Mouse (Mus musculus) midbrain, embryonic 10.5 days (tissue): ENCODE results near the gene Itih5. TPM values are rescaled to one million over a fixed set of nuclear protein-coding genes. Genes with fewer than 3 reads are reported as not detected.

Experiments used
- DNase-seq: peaks from one replicate; pipeline ENCODE4 v3.0.0-alpha.2; 2017; ENCODE audit warnings: low spot score
- H3K27ac ChIP-seq: fragments of 300-500 bp; sonication (generic); replicated peaks from 2 replicates; pipeline ENCODE4 v1.5.1; 2016; ENCODE audit warnings: mild to moderate bottlenecking
- H3K27me3 ChIP-seq: fragments of 300-500 bp; sonication (generic); 2 replicates; pipeline ENCODE4 v1.6.1; 2016; ENCODE audit warnings: low read depth, mild to moderate bottlenecking; ENCODE audit not compliant: poor library complexity, severe bottlenecking
- H3K36me3 ChIP-seq: fragments of 300-500 bp; sonication (generic); 2 replicates; pipeline ENCODE4 v1.6.1; 2016; ENCODE audit warnings: mild to moderate bottlenecking, moderate library complexity
- H3K4me1 ChIP-seq: fragments of 300-500 bp; sonication (generic); 2 replicates; pipeline ENCODE4 v1.6.1; 2016
- H3K4me3 ChIP-seq: fragments of 300-500 bp; sonication (generic); 2 replicates; pipeline ENCODE4 v1.5.1; 2016; ENCODE audit warnings: mild to moderate bottlenecking, moderate library complexity
- H3K9me3 ChIP-seq: fragments of 300-500 bp; sonication (generic); replicated peaks from 2 replicates; pipeline ENCODE4 v1.6.1; 2016; ENCODE audit warnings: mild to moderate bottlenecking
- WGBS: fragments of 180-500 bp; shearing (Covaris S2); methylation state at CpG from one replicate; pipeline ENCODE4 v1.1.7; 2016; 5-methylcytosine and 5-hydroxymethylcytosine counted together
- polyA plus RNA-seq: library from polyadenylated mRNA; unstranded; fragments of >200 nt; fragmentation: Nextera tagmentation; extraction: Ambion mirVana; gene quantifications from 2 replicates; pipeline ENCODE4 v1.2.1, GENCODE M21; 2016

Itih5 gene
- polyA plus RNA-seq, 1 experiment from 2014 or later = 6.3 TPM

DNA sequence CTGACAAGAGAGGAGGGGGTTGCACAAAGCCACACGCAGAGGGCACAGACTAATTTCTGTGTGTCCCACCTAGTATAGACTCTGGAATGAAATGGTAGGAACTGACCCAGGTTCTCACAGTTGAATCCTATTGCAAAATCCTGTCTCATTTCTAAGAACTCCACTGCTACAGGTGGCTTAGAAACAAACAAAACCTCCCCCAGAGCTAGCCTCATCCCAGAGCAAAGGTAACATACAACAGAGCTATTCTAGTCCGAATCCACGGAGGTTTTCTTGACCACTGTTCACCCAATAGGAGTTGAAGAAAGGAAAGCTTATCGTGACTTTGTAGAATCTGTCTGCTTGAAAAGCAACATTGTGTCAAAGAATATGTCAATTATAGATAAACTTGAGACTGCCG is 130.3 kb downstream of the Itih5 start:
- no peak for DNase-seq
- WGBS = 33% methylated on average over 5 of the region's 5 CpGs
- H3K36me3 ChIP-seq = no peaks in the 10 kb centered on the region
- H3K9me3 ChIP-seq = no peaks in the 10 kb centered on the region
- H3K27me3 ChIP-seq = peaks cover 86% of the 10 kb centered on the region
- no peak overlapping the region for H3K4me3 ChIP-seq
- peaks cover 41% of the 10 kb centered on the region for H3K4me1 ChIP-seq
- H3K27ac ChIP-seq = no peak overlapping the region

- H3K27ac ChIP-seq = peak overlapping the region; percentile 46; the same call in 1 of the 2 replicates
- peak; percentile 82 for DNase-seq
- H3K9me3 ChIP-seq = no peaks in the 10 kb centered on the region
- WGBS = 2% methylated on average over 10 of the region's 10 CpGs
- peaks cover 83% of the 10 kb centered on the region for H3K27me3 ChIP-seq
- H3K4me1 ChIP-seq = peaks cover 41% of the 10 kb centered on the region
- no peaks in the 10 kb centered on the region for H3K36me3 ChIP-seq
- no peak overlapping the region for H3K4me3 ChIP-seq
Measured at GRCm38 (mm10) chr2:10284636-10285270, 131.4 kb downstream of the Itih5 start.

DNA sequence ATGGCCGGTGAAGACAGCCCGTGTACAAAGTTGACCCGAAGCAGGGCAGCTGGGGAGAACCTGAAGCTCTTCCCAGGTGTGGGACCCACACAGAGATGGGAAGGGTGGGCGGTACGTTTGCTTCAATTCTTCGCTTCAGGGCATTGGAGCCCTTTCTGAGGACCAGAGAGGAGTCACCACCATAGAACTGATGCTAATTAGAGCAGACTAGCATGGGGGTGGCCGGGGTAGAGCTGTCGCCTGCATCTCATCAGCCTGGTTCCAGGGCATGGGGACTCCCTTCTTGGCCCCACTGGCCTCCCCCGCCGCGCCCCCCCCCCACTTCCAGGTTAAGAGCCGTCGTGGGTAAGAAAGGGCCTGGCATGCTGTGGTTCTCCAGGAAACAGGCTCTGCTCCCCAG is 132.6 kb downstream of the Itih5 start:
- H3K27ac ChIP-seq = no peak overlapping the region
- H3K4me3 ChIP-seq = no peak overlapping the region
- H3K36me3 ChIP-seq = no peaks in the 10 kb centered on the region
- H3K4me1 ChIP-seq = peaks cover 44% of the 10 kb centered on the region
- 19% methylated on average over 13 of the region's 13 CpGs for WGBS
- DNase-seq = no peak
- no peaks in the 10 kb centered on the region for H3K9me3 ChIP-seq
- peaks cover 76% of the 10 kb centered on the region for H3K27me3 ChIP-seq

- Histone ChIP-seq H3K36me3 (no peaks in the 10 kb centered on the region), H3K4me1 (peaks cover 36% of the 10 kb centered on the region), H3K27ac (no peak overlapping the region), H3K27me3 (peaks cover 63% of the 10 kb centered on the region), H3K9me3 (no peaks in the 10 kb centered on the region), H3K4me3 (no peak overlapping the region)
- 22% methylated on average over 12 of the region's 12 CpGs for WGBS
- DNase-seq = peak; percentile 56
Measured at GRCm38 (mm10) chr2:10288142-10288831, 134.9 kb downstream of the Itih5 start.

DNA sequence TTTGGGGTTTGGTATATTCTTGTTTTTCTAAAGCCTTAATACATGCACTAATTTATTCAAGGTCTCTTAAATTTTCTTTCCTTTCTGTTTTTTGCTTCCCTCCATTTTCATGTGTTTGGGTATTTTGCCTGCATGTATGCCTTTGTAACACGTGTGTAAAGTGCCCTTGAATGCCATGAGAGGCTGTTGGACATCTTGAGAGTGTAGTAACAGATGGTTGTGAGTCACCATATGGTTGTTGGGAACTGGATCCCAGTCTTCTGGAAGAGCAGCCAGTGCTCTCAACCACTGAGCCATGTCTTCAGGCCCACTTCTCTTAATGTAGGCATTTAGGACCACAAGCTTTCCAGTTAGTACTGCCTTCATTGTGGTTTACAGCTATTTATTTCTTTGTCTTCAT is 135.5 kb downstream of the Itih5 start:
- 0% methylated on average over 1 of the region's 1 CpGs for WGBS
- H3K27me3 ChIP-seq = peaks cover 57% of the 10 kb centered on the region
- H3K9me3 ChIP-seq = no peaks in the 10 kb centered on the region
- H3K4me3 ChIP-seq = no peak overlapping the region
- DNase-seq = no peak
- no peak overlapping the region for H3K27ac ChIP-seq
- peaks cover 30% of the 10 kb centered on the region for H3K4me1 ChIP-seq
- no peaks in the 10 kb centered on the region for H3K36me3 ChIP-seq

DNA sequence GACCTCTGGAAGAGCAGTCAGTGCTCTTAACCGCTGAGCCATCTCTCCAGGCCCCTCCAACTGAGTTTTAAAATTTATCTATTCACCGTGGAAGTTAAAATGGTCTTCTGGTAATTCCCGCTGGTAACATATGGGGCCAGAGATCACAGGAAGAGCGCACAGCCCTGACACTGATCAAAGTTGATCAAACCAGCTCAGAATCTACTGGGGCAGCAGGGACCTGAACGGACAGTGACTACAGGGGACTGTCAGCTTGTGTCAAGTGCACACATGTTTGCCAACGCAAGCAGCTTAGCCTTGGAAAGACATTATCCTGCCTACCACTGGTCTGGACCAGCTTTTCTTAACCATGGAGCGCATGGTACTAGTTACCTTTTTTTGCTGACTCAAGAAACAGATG is 136.7 kb downstream of the Itih5 start:
- Histone ChIP-seq H3K36me3 (no peaks in the 10 kb centered on the region), H3K4me3 (no peak overlapping the region), H3K27ac (no peak overlapping the region), H3K4me1 (peaks cover 18% of the 10 kb centered on the region), H3K9me3 (no peaks in the 10 kb centered on the region), H3K27me3 (peaks cover 56% of the 10 kb centered on the region)
- no peak for DNase-seq
- 80% methylated on average over 7 of the region's 7 CpGs for WGBS

GRCm38 (mm10) chr2:10293556-10294206 is 140.3 kb downstream of the Itih5 start:
- no peaks in the 10 kb centered on the region for H3K9me3 ChIP-seq
- DNase-seq = no peak
- no peak overlapping the region for H3K4me3 ChIP-seq
- H3K27ac ChIP-seq = no peak overlapping the region
- peaks cover 10% of the 10 kb centered on the region for H3K4me1 ChIP-seq
- H3K27me3 ChIP-seq = peaks cover 39% of the 10 kb centered on the region
- 43% methylated on average over 10 of the region's 10 CpGs for WGBS
- H3K36me3 ChIP-seq = no peaks in the 10 kb centered on the region

DNA sequence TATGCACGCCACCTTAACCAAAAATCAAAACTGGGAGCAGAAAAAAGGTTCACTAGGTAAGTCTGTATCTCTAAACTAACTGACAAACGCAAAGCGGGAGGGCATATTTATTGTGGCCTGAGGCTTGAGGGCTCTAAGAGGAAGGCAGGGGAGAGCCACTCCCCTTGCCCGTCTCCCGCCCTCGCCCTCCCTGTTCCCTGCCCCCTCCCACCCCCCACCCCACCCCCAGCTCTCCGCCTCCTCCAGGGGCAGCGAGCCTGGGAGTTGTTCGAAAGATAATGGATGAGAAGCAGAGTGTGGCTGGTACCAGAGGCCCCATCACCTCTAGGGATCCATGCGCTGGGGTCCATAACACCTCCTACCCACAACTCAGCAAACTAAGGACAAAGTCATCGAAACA is 142.5 kb downstream of the Itih5 start:
- Histone ChIP-seq H3K4me3 (peak overlapping the region; percentile 32), H3K9me3 (no peaks in the 10 kb centered on the region)
- no peak for DNase-seq

GRCm38 (mm10) chr2:10300244-10300643 is 146.9 kb downstream of the Itih5 start:
- Histone ChIP-seq H3K36me3 (no peaks in the 10 kb centered on the region), H3K27me3 (peaks cover 19% of the 10 kb centered on the region), H3K4me1 (peaks cover 10% of the 10 kb centered on the region), H3K9me3 (no peaks in the 10 kb centered on the region), H3K27ac (no peak overlapping the region), H3K4me3 (no peak overlapping the region)
- 54% methylated on average over 7 of the region's 7 CpGs for WGBS
- no peak for DNase-seq

More for the DNA sequence above, 142.5 kb downstream of the Itih5 start:
- WGBS = 9% methylated on average over 11 of the region's 11 CpGs
- Histone ChIP-seq H3K27me3 (peaks cover 35% of the 10 kb centered on the region), H3K4me1 (peaks cover 11% of the 10 kb centered on the region), H3K36me3 (no peaks in the 10 kb centered on the region), H3K27ac (no peak overlapping the region)

DNA sequence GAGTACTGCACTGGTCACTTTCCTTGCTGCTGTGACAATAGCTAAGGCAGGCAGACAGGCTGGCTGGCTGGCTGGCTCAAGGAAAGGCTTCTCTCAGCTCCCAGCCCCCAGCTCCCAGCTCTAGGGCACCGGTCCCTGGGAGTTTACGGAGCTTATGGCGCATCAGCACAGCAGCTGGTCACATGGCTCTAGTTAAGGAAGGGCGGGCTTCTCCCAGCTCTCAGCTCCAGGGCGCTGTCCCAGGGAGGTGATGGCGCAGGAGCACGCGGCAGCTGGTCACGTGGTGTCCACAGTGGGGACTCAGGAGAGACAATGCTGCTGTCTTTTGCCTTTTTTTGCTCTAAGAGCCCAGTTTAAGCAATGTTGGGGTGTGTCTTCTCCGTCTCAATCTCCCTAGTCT is 147.4 kb downstream of the Itih5 start:
- WGBS = 32% methylated on average over 10 of the region's 10 CpGs
- peak overlapping the region; percentile 33; the same call in 1 of the 2 replicates for H3K4me3 ChIP-seq
- peak; percentile 62 for DNase-seq

GRCm38 (mm10) chr2:10301391-10301790 is 148.0 kb downstream of the Itih5 start:
- no peak overlapping the region for H3K4me3 ChIP-seq
- DNase-seq = no peak
- H3K9me3 ChIP-seq = no peaks in the 10 kb centered on the region
- WGBS = 77% methylated on average over 3 of the region's 3 CpGs
- H3K27me3 ChIP-seq = peaks cover 18% of the 10 kb centered on the region
- no peaks in the 10 kb centered on the region for H3K36me3 ChIP-seq
- H3K27ac ChIP-seq = no peak overlapping the region
- peaks cover 3% of the 10 kb centered on the region; the same call in 1 of the 2 replicates for H3K4me1 ChIP-seq

More for the DNA sequence above, 147.4 kb downstream of the Itih5 start:
- Histone ChIP-seq H3K4me1 (peaks cover 9% of the 10 kb centered on the region), H3K27ac (peak overlapping the region; percentile 50; the same call in 1 of the 2 replicates), H3K9me3 (no peaks in the 10 kb centered on the region), H3K36me3 (no peaks in the 10 kb centered on the region), H3K27me3 (peaks cover 18% of the 10 kb centered on the region)

- Histone ChIP-seq H3K9me3 (no peaks in the 10 kb centered on the region), H3K27me3 (peaks cover 17% of the 10 kb centered on the region), H3K36me3 (no peaks in the 10 kb centered on the region), H3K4me1 (peaks cover 3% of the 10 kb centered on the region; the same call in 1 of the 2 replicates), H3K4me3 (no peak overlapping the region), H3K27ac (no peak overlapping the region)
- DNase-seq = no peak
- whole genome bisulfite sequencing = 92% methylated on average over 9 of the region's 9 CpGs
Measured at GRCm38 (mm10) chr2:10301997-10302396, 148.6 kb downstream of the Itih5 start.

DNA sequence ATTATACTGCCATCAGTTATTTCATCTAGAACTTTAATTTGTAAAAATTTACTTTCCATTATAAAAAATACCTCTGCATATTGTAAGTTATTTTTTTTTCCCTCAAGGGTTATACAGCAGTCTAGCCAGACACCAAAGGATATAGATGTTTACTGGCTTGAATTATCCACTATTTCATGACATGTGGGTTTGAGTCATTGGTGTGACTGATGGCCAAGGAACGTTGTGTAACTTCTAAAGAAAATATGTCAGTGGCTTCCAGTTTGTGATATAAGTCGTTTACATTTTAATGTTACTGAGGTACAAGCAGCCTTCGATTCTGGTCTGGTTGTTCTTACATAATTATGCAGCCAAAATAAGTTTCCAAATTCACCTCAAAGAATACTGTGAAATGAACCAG is 151.5 kb downstream of the Itih5 start:
- Histone ChIP-seq H3K9me3 (no peaks in the 10 kb centered on the region), H3K27ac (no peak overlapping the region), H3K27me3 (no peaks in the 10 kb centered on the region), H3K4me3 (no peak overlapping the region), H3K36me3 (no peaks in the 10 kb centered on the region), H3K4me1 (peaks cover 3% of the 10 kb centered on the region; the same call in 1 of the 2 replicates)
- no peak for DNase-seq
- 85% methylated on average over 3 of the region's 3 CpGs for WGBS
